Mouse (Mus musculus): ENCODE measurements around the gene Zfp800. TPM values are rescaled to one million over a fixed set of nuclear protein-coding genes. Genes with fewer than 3 reads are reported as not detected.

Zfp800 gene
- polyA plus RNA-seq (2015; fragmentation: Illumina TruSeq; extraction: RNeasy Lipid Tissue Mini Kit (QIAGEN cat#74804); ENCODE audit: low read depth, low replicate concordance), result 12.2 TPM

GRCm38 (mm10) chr6:28397681-28398203 is at the start of gene Zfp800:
Gene Zfp800 (minus strand): TSS chr6:28398005.

GRCm38 (mm10) chr6:28428290-28428689 is 30.5 kb upstream of the Zfp800 start, which contains the start of gene Gcc1:
Gene Gcc1 (minus strand): TSS chr6:28428390.

GRCm38 (mm10) chr6:28427096-28427839 is 29.5 kb upstream of the Zfp800 start, which contains the start of gene Fscn3:
Gene Fscn3 (plus strand): TSS chr6:28427789.

GRCm38 (mm10) chr6:28423313-28423712 is 25.5 kb upstream of the Zfp800 start, which contains the start of gene Arf5:
Gene Arf5 (plus strand): TSS chr6:28423560.

Other genes with a start within 250 kb of the Zfp800 start
- 244 TPM for gene Arf5, start 25.6 kb upstream of the Zfp800 start, polyA plus RNA-seq (2015; fragmentation: Illumina TruSeq; extraction: RNeasy Lipid Tissue Mini Kit (QIAGEN cat#74804); ENCODE audit: low read depth, low replicate concordance)
- gene Fscn3, start 29.8 kb upstream of the Zfp800 start, polyA plus RNA-seq (2015; fragmentation: Illumina TruSeq; extraction: RNeasy Lipid Tissue Mini Kit (QIAGEN cat#74804); ENCODE audit: low read depth, low replicate concordance), result not detected
- gene Gcc1, start 30.4 kb upstream of the Zfp800 start, polyA plus RNA-seq (2015; fragmentation: Illumina TruSeq; extraction: RNeasy Lipid Tissue Mini Kit (QIAGEN cat#74804); ENCODE audit: low read depth, low replicate concordance), result 14.2 TPM
- gene Pax4, start 51.3 kb upstream of the Zfp800 start, polyA plus RNA-seq (2015; fragmentation: Illumina TruSeq; extraction: RNeasy Lipid Tissue Mini Kit (QIAGEN cat#74804); ENCODE audit: low read depth, low replicate concordance), result not detected
- 44.2 TPM for gene Snd1, start 77.1 kb upstream of the Zfp800 start, polyA plus RNA-seq (2015; fragmentation: Illumina TruSeq; extraction: RNeasy Lipid Tissue Mini Kit (QIAGEN cat#74804); ENCODE audit: low read depth, low replicate concordance)

All from brain, adult 10 weeks (tissue).